Mouse (Mus musculus): Measurements from ENCODE around the gene Gm28048.

GRCm38 (mm10) chr11:22876680-22877330 is 105.1 kb downstream of the Gm28048 start:
- TF ChIP-seq POLR2AphosphoS2 (IDR thresholded peaks at IDR 0.05; ENCODE audit: insufficient read length, low read depth) = no peak
- TF ChIP-seq MYOD1 (IDR thresholded peaks at IDR 0.05; ENCODE audit: control insufficient read depth in 1 of 3, insufficient read length in 2 of 3, low read depth in 2 of 3) = no peak
- TF ChIP-seq POLR2A (IDR thresholded peaks at IDR 0.05; ENCODE audit: insufficient read length, low read depth) = no peak
- no peak for TF ChIP-seq E2F4 (IDR thresholded peaks at IDR 0.05; ENCODE audit: insufficient read depth)
- TF ChIP-seq MYOG (IDR thresholded peaks at IDR 0.05; ENCODE audit: control insufficient read depth in 1 of 3, insufficient read depth in 1 of 3, insufficient read length in 2 of 3, low read depth in 2 of 3) = no peak
- TF ChIP-seq REST (IDR thresholded peaks at IDR 0.05; ENCODE audit: insufficient read depth, insufficient read length) = no peak
- no peak for TF ChIP-seq TCF3 (IDR thresholded peaks at IDR 0.05; ENCODE audit: insufficient read length, low read depth)
- no peak for TF ChIP-seq CEBPB (IDR thresholded peaks at IDR 0.05; ENCODE audit: insufficient read depth, poor library complexity, severe bottlenecking)
- TF ChIP-seq USF1 (IDR thresholded peaks at IDR 0.05; ENCODE audit: low read depth) = no peak
